Mouse (Mus musculus): ENCODE results near the gene Vmn1r4.

- TF ChIP-seq CTCF (IDR thresholded peaks at IDR 0.05; ENCODE audit: low read depth) (no peak), EP300 (IDR thresholded peaks at IDR 0.05; ENCODE audit: low read depth) (no peak)
Measured at GRCm38 (mm10) chr6:56904330-56904729, 19.5 kb upstream of the Vmn1r4 start.

Data from liver, embryonic 14.5 days (tissue).